Mouse (Mus musculus) spleen, adult 18-20 months (tissue): ENCODE measurements around the gene Col4a1.

Experiments used
- DNase-seq, 2 experiments: peaks; one replicate each; pipeline ENCODE4 v3.0.0; 2022; ENCODE audit warnings: mixed read lengths in 2 of 2

The Col4a1 gene

GRCm38 (mm10) chr8:11312349-11313175 is at the start of gene Col4a1, which contains the start of gene Col4a2:
TSS of gene Col4a1 (minus strand) at chr8:11312826.
TSS of gene Col4a2 (plus strand) at chr8:11312805.
- peak in 1 of 2 experiments; percentile 10 for DNase-seq

GRCm38 (mm10) chr8:11361546-11362277 is 49.1 kb upstream of the Col4a1 start:
- DNase-seq = no peak

GRCm38 (mm10) chr8:11359846-11360245 is 47.2 kb upstream of the Col4a1 start:
- no peak for DNase-seq

GRCm38 (mm10) chr8:11357921-11358436 is 45.4 kb upstream of the Col4a1 start:
- no peak for DNase-seq

GRCm38 (mm10) chr8:11356776-11357175 is 44.1 kb upstream of the Col4a1 start:
- DNase-seq = no peak

GRCm38 (mm10) chr8:11355900-11356299 is 43.3 kb upstream of the Col4a1 start:
- no peak for DNase-seq

GRCm38 (mm10) chr8:11354800-11355451 is 42.3 kb upstream of the Col4a1 start:
- DNase-seq = no peak

GRCm38 (mm10) chr8:11352514-11352913 is 39.9 kb upstream of the Col4a1 start:
- DNase-seq = no peak

GRCm38 (mm10) chr8:11351355-11351754 is 38.7 kb upstream of the Col4a1 start:
- no peak for DNase-seq

GRCm38 (mm10) chr8:11348622-11349021 is 36.0 kb upstream of the Col4a1 start:
- no peak for DNase-seq

- no peak for DNase-seq
Measured at GRCm38 (mm10) chr8:11347699-11348098, 35.1 kb upstream of the Col4a1 start.

GRCm38 (mm10) chr8:11346225-11346624 is 33.6 kb upstream of the Col4a1 start:
- no peak for DNase-seq

- DNase-seq = no peak
Measured at GRCm38 (mm10) chr8:11344459-11344858, 31.8 kb upstream of the Col4a1 start.

GRCm38 (mm10) chr8:11341111-11341566 is 28.5 kb upstream of the Col4a1 start:
- no peak for DNase-seq

- no peak for DNase-seq
Measured at GRCm38 (mm10) chr8:11340310-11341110, 27.9 kb upstream of the Col4a1 start.

GRCm38 (mm10) chr8:11338507-11338906 is 25.9 kb upstream of the Col4a1 start:
- no peak for DNase-seq

GRCm38 (mm10) chr8:11337642-11338041 is 25.0 kb upstream of the Col4a1 start:
- DNase-seq = no peak

- no peak for DNase-seq
Measured at GRCm38 (mm10) chr8:11336346-11336745, 23.7 kb upstream of the Col4a1 start.

- no peak for DNase-seq
Measured at GRCm38 (mm10) chr8:11335238-11335637, 22.6 kb upstream of the Col4a1 start.

- no peak for DNase-seq
Measured at GRCm38 (mm10) chr8:11334493-11334892, 21.9 kb upstream of the Col4a1 start.

- DNase-seq = no peak
Measured at GRCm38 (mm10) chr8:11333746-11334145, 21.1 kb upstream of the Col4a1 start.

GRCm38 (mm10) chr8:11331561-11331960 is 18.9 kb upstream of the Col4a1 start:
- DNase-seq = no peak
